Mouse (Mus musculus): ENCODE measurements around the gene Vegfd.

DNA sequence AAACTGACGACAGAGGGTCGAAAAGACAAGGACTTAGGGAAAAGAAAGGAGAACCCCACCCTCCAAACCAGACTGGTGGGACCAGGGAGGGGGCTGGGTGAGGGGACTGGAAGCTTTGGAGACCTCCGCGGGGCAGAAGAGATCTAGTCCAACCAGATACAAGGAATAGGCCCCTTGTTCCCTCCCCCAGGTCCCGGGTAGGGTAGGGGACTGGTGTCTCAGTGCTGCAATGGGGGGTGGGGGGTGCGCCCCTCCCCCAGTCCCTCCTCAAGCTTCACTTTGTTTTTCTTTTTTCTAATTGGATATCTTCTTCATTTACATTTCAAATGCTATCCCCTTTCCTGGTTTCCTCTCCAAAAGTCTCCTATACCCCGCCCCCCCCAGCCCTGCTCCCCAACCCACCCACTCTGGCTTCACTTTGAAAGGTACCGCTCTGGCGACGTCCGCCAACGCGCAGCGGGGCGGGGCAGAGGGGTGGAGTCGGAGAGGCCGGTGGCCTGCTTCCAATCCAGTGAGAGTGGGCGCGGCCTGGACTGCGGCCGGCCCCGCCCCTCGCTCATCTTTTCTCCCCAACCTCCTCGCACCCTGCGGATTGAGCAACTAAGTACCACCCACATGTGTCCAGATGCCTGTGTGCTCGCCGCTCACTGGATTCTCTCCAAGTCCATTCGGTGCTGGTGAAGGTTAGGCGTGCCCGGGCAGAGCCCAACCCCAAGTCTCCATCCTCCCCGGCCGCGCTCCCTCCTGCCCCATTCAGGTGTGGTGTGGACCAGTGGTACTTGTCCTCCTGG lies 8.6 kb downstream of the Vegfd start:
- TF ChIP-seq CTCF (IDR thresholded peaks at IDR 0.05; ENCODE audit: borderline replicate concordance, insufficient read depth, low read depth, low read length) (no peak), POLR2A (IDR thresholded peaks at IDR 0.05; ENCODE audit: borderline replicate concordance, insufficient read depth, low read length) (no peak)
